Mouse (Mus musculus) olfactory bulb, adult 2 months (tissue): ENCODE measurements around the gene Fbxl17. TPM values are rescaled to one million over a fixed set of nuclear protein-coding genes. Genes with fewer than 3 reads are reported as not detected.

Experiments used
- H3K27ac ChIP-seq: fragments of 200-500 bp; 2 replicates; pipeline ENCODE4 v1.5.1; 2012; ENCODE audit warnings: low read depth, low read length; ENCODE audit not compliant: insufficient read depth
- H3K4me1 ChIP-seq: fragments of 200-500 bp; 2 replicates; pipeline ENCODE4 v1.6.1; 2012; ENCODE audit warnings: low read length; ENCODE audit not compliant: control insufficient read depth, insufficient read depth
- H3K4me3 ChIP-seq: fragments of 200-500 bp; 2 replicates; pipeline ENCODE4 v1.5.1; 2012; ENCODE audit warnings: mild to moderate bottlenecking, low read depth, low read length, moderate library complexity; ENCODE audit not compliant: insufficient read depth
- CTCF ChIP-seq: fragments of 200-500 bp; IDR thresholded peaks from 2 replicates; pipeline ENCODE4 v1.5.1; 2012; ENCODE audit warnings: low read depth, mild to moderate bottlenecking, low read length, moderate library complexity; ENCODE audit not compliant: insufficient read depth
- POLR2A ChIP-seq: fragments of 200-500 bp; IDR thresholded peaks from 2 replicates; pipeline ENCODE4 v1.6.1; 2012; ENCODE audit warnings: mild to moderate bottlenecking, low read depth, low read length, moderate library complexity; ENCODE audit not compliant: insufficient read depth
- WGBS: fragments of 180-500 bp; shearing (Covaris S2); methylation state at CpG from one replicate; pipeline ENCODE4 v1.1.7; 2018; 5-methylcytosine and 5-hydroxymethylcytosine counted together
- polyA plus RNA-seq: library from polyadenylated mRNA; stranded (reverse); fragments of >200 nt; gene quantifications from 2 replicates; pipeline ENCODE4 v1.2.4, GENCODE M21; 2012; ENCODE audit warnings: low replicate concordance; ENCODE audit not compliant: missing spikeins, insufficient read depth, insufficient read length

Gene Fbxl17
- polyA plus RNA-seq, 1 experiment, result not detected

DNA sequence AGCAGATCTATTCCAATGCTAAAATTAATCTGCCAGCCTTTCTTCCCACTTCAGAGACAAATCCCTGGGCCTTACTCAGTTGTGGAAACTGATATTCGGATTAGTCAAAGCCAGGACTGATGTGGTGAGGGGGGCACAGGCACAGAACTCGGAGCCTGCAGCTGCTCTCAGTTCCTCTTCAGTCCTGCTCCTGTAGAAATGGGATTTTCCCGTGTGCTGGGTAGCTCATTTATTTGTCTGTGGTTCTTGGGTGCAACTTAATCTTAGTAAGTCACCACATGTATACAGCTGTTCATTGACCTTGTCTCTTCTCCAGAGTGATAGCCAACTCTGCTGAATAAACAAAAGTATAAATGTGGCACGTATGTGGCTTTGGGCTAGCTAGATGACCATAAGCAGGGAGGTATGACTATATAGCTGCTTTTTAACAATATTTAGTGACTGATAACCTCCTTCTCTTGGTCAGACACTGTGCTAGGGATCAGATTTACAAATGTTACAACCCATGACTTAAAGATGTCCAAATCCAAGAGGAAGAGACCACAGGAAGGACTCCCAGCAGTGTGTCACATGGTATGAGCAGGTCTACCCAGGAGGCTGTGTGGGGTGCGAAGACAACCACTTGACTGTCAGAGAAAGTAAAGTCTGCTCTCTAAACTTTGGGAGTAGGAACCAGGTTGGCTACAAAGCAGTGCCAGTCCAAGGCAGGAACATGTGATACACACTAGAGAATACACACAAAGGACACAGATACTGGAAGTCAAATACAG, 331.6 kb downstream of the Fbxl17 start:
- 75% methylated on average over 5 of the region's 5 CpGs for WGBS
- TF ChIP-seq POLR2A, result no peak
- no peak for TF ChIP-seq CTCF
- Histone ChIP-seq H3K4me1 (0 out of 2 replicates have a peak, but pooled peaks cover 2% of the 10 kb centered on the region), H3K27ac (no peak overlapping the region), H3K4me3 (no peak overlapping the region)

GRCm38 (mm10) chr17:63167248-63167647, 332.6 kb downstream of the Fbxl17 start:
- H3K4me1 ChIP-seq, result 0 out of 2 replicates have a peak, but pooled peaks cover 2% of the 10 kb centered on the region
- TF ChIP-seq CTCF (no peak), POLR2A (no peak)
- no peak overlapping the region for H3K27ac ChIP-seq
- H3K4me3 ChIP-seq, result no peak overlapping the region
- WGBS, result 86% methylated on average over 3 of the region's 3 CpGs

- Histone ChIP-seq H3K27ac (no peak overlapping the region), H3K4me3 (no peak overlapping the region), H3K4me1 (0 out of 2 replicates have a peak, but pooled peaks cover 2% of the 10 kb centered on the region)
- WGBS, result 88% methylated on average over 3 of the region's 3 CpGs
- TF ChIP-seq POLR2A, result no peak
- no peak for TF ChIP-seq CTCF
Measured at GRCm38 (mm10) chr17:63166692-63167091, 333.1 kb downstream of the Fbxl17 start.

DNA sequence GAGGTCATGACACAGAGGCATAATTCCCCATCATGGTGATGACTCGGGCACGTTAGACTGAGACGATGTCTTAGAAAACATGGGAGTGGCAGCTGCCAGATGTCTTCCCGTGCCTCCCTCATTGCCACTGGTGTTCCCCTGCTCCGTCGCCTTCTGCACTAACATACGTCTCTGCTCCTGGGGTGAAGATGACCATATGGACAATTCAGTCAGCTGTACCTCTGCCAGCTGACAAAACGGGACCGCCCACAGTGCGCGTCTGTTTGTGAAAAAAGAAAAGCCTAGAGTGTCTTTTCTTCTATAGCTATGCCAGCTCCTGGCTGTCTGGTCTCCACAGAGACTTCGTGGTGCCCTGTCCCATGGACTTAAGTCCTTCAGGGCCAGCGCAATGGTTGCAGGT, 334.0 kb downstream of the Fbxl17 start:
- Histone ChIP-seq H3K4me3 (no peak overlapping the region), H3K27ac (no peak overlapping the region), H3K4me1 (no peaks in the 10 kb centered on the region)
- TF ChIP-seq CTCF, result no peak
- no peak for TF ChIP-seq POLR2A
- WGBS, result 92% methylated on average over 13 of the region's 13 CpGs

DNA sequence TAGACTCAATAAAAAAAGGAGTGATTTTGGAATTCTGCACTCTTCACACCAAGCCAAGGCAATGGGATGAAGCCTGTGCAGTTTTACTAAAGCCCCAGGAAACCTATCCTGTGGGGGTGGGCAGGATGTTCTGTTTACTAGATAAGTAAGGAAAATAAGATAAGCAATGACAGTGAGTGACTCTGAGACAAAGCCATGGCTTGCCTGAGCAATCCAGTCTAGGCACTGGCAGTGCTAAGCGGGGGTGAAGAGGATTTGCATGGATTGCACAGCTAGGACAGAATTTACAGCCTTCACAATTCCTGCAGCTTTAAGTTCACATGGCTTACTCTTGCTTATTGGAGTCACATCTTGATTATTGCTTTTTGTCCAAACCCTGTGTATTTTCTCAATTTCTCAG, 335.5 kb downstream of the Fbxl17 start:
- TF ChIP-seq POLR2A (no peak), CTCF (no peak)
- WGBS, result 94% methylated on average over 1 of the region's 1 CpGs
- Histone ChIP-seq H3K27ac (no peak overlapping the region), H3K4me1 (peaks cover 2% of the 10 kb centered on the region; the same call in 1 of the 2 replicates), H3K4me3 (no peak overlapping the region)

GRCm38 (mm10) chr17:63161953-63162352, 337.9 kb downstream of the Fbxl17 start:
- Histone ChIP-seq H3K27ac (peak overlapping the region; percentile 53), H3K4me1 (peaks cover 2% of the 10 kb centered on the region; the same call in 1 of the 2 replicates), H3K4me3 (no peak overlapping the region)
- WGBS, result 22% methylated on average over 5 of the region's 5 CpGs
- TF ChIP-seq POLR2A, result no peak
- TF ChIP-seq CTCF, result no peak

- TF ChIP-seq POLR2A (no peak), CTCF (no peak)
- no peak overlapping the region for H3K27ac ChIP-seq
- 77% methylated on average over 7 of the region's 7 CpGs for WGBS
- no peak overlapping the region for H3K4me3 ChIP-seq
- H3K4me1 ChIP-seq, result peaks cover 2% of the 10 kb centered on the region; the same call in 1 of the 2 replicates
Measured at GRCm38 (mm10) chr17:63159196-63159595, 340.6 kb downstream of the Fbxl17 start.

DNA sequence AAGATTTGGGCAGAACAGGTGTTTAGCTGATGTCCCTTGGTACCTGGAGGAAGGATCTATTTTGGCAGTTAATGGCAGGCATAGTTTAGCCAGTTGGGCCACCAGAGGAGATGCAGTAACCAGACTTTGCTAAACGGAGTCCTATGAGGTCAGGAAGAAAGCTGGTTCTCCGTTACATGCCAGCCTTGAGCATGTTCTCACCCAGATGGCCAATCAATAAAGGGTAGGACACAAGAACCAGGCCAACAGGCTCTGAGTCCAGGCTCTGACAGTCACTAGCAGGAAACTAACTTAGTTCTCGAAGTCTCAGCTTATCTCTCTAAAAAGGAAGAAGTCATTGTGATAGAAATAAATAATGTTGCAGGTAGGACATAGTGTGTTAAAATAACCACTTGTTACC, 341.4 kb downstream of the Fbxl17 start:
- 92% methylated on average over 3 of the region's 3 CpGs for WGBS
- H3K4me3 ChIP-seq, result no peak overlapping the region
- peaks cover 2% of the 10 kb centered on the region; the same call in 1 of the 2 replicates for H3K4me1 ChIP-seq
- TF ChIP-seq POLR2A (no peak), CTCF (no peak)
- H3K27ac ChIP-seq, result no peak overlapping the region

- TF ChIP-seq POLR2A (no peak), CTCF (no peak)
- Histone ChIP-seq H3K4me1 (peaks cover 2% of the 10 kb centered on the region; the same call in 1 of the 2 replicates), H3K27ac (no peak overlapping the region), H3K4me3 (no peak overlapping the region)
- 74% methylated on average over 6 of the region's 6 CpGs for WGBS
Measured at GRCm38 (mm10) chr17:63157906-63158305, 341.9 kb downstream of the Fbxl17 start.
